Mouse (Mus musculus) intestine, embryonic 14.5 days (tissue): ENCODE data around the gene Dnmt3a. TPM values are rescaled to one million over a fixed set of nuclear protein-coding genes. Genes with fewer than 3 reads are reported as not detected.
A peak's percentile ranks its signal among the peaks of the same experiment; 100 is the strongest.

Experiments
- ATAC-seq: fragments of 200-750 bp; cut with Nextera tagmentation; replicated peaks from 2 replicates; pipeline ENCODE4 v1.8.0; 2017; ENCODE audit warnings: low read depth, moderate number of reproducible peaks, moderate TSS enrichment, moderate library complexity; ENCODE audit not compliant: low FRiP score, low TSS enrichment
- DNase-seq: peaks from one replicate; pipeline ENCODE4 v3.0.0-alpha.2; 2018; ENCODE audit warnings: low spot score
- H3K27ac ChIP-seq: fragments of 300-500 bp; sonication (generic); 2 replicates; pipeline ENCODE4 v1.5.1; 2014; ENCODE audit warnings: low read depth, mild to moderate bottlenecking, control low read depth
- H3K27me3 ChIP-seq: fragments of 300-500 bp; sonication (generic); replicated peaks from 2 replicates; pipeline ENCODE4 v1.6.1; 2014; ENCODE audit warnings: low read length, control low read depth; ENCODE audit not compliant: control insufficient read depth, insufficient read depth
- H3K36me3 ChIP-seq: fragments of 300-500 bp; sonication (generic); 2 replicates; pipeline ENCODE4 v1.6.1; 2014; ENCODE audit warnings: low read length, control low read depth; ENCODE audit not compliant: control insufficient read depth, insufficient read depth
- H3K4me1 ChIP-seq: fragments of 300-500 bp; sonication (generic); replicated peaks from 2 replicates; pipeline ENCODE4 v1.6.1; 2014; ENCODE audit warnings: low read length, control low read depth, mixed read lengths; ENCODE audit not compliant: control insufficient read depth, insufficient read depth
- H3K4me2 ChIP-seq: fragments of 300-500 bp; sonication (generic); 2 replicates; pipeline ENCODE4 v1.6.1; 2014; ENCODE audit warnings: low read length
- H3K4me3 ChIP-seq: fragments of 300-500 bp; sonication (generic); 2 replicates; pipeline ENCODE4 v1.5.1; 2014; ENCODE audit warnings: low read depth, low read length, control low read depth, mixed read lengths
- H3K9ac ChIP-seq: fragments of 300-500 bp; sonication (generic); 2 replicates; pipeline ENCODE4 v1.6.1; 2014; ENCODE audit warnings: mild to moderate bottlenecking, low read length
- H3K9me3 ChIP-seq: fragments of 300-500 bp; sonication (generic); 2 replicates; pipeline ENCODE4 v1.6.1; 2016; ENCODE audit warnings: low read length, control low read depth; ENCODE audit not compliant: control insufficient read depth
- WGBS: fragments of 180-500 bp; shearing (Covaris S2); extraction: QIAGEN DNeasy Blood & Tissue Kit; methylation state at CpG from one replicate; pipeline ENCODE4 v1.1.7; 2014; 5-methylcytosine and 5-hydroxymethylcytosine counted together
- polyA plus RNA-seq: library from polyadenylated mRNA; unstranded; fragments of >200 nt; fragmentation: Nextera tagmentation; extraction: Ambion mirVana; gene quantifications from 2 replicates; pipeline ENCODE4 v1.2.1, GENCODE M21; 2014

The Dnmt3a gene
- polyA plus RNA-seq, 1 experiment from 2014 or later, result 69.3 TPM

DNA sequence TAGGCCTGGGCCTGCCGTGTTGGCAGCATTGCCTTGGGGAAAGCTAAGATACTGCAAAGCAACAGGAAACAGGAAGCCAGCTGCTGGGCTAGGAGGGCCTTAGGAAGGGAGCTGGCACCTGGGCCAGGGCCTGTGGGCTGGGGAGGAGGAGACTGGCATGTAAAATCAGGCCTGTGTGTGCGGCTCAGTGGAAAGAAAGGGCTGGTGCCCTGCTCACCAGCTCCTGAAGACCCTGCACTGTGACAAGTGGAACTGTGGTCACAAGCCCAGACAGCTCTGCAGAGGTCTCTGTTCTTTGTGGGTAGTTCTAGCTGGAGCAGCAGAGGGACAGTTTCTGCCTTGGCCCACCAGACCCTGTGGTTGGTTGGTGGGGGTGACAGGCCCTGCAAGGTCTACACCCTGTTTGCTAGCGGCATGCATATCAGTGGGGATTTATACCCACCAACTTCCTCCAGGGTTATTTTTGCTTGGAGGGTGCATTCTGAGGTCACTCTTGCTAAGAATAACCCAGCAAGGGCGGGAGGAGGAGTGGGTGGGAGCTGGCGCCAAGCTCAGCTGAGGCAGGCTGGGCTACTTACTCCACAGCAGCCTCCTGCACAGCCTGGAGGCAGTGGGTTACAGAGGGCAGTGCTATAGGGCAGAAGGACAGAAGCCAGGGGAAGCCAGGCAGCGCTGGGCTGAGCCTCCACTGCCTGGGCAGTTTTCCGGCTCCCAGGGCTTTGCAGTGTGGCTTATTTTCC lies 50.1 kb downstream of the Dnmt3a start:
- Histone ChIP-seq H3K4me2 (no peak overlapping the region), H3K36me3 (peaks cover 66% of the 10 kb centered on the region), H3K4me3 (no peak overlapping the region), H3K9me3 (no peaks in the 10 kb centered on the region), H3K27ac (peak overlapping the region; percentile 75), H3K9ac (peak overlapping the region; percentile 20; the same call in 1 of the 2 replicates), H3K4me1 (peaks cover 35% of the 10 kb centered on the region), H3K27me3 (no peaks in the 10 kb centered on the region)
- ATAC-seq (peak; percentile 63), DNase-seq (no peak)
- WGBS, result 37% methylated on average over 7 of the region's 7 CpGs

DNA sequence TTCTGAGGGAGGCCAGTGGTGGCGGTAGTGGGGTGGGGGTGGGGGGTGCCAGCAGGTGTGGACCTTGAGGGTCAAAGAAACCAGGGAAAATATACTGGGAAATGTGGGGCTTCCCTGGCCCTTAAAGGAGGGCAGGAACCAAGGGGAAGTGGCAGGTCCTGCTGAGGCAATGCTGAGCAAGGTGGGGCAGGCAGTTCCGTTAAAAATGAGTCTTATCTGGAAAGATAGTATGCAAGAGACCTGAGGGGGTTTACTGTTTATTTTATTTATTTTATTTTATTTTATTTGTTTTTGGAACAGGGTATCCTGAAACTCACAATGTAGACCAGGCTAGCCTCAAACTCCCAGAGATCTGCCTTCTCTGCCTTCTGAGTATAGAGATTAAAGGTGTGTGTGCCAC lies 50.9 kb downstream of the Dnmt3a start:
- H3K9ac ChIP-seq, result no peak overlapping the region
- no peaks in the 10 kb centered on the region for H3K27me3 ChIP-seq
- no peak for ATAC-seq
- H3K4me3 ChIP-seq, result no peak overlapping the region
- H3K36me3 ChIP-seq, result peaks cover 64% of the 10 kb centered on the region
- no peak overlapping the region for H3K4me2 ChIP-seq
- 0 out of 2 replicates have a peak overlapping the region, but pooled peaks have one; percentile 75 for H3K27ac ChIP-seq
- WGBS, result 83% methylated on average over 2 of the region's 2 CpGs
- H3K9me3 ChIP-seq, result no peaks in the 10 kb centered on the region
- peaks cover 35% of the 10 kb centered on the region for H3K4me1 ChIP-seq
- DNase-seq, result no peak

DNA sequence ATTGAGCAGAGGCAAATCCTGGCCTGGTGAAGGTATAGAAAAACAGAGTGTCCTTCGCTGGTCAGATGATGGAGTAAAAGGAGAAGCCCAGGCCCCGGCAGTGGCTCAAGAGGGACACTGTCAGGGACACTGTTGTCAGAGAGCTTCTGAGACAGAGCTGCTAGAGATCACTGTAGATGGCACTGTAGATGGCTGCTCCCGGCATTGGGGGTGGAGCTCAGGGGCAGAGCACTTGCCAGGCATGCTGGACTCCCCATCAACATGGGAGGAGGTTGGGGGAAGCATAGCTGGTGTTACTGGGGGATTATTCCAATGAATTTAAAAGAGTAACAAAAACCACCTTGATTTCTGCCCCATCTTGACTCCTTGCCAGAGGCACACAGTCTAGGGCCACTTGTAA lies 51.4 kb downstream of the Dnmt3a start:
- Histone ChIP-seq H3K9ac (no peak overlapping the region), H3K4me2 (no peak overlapping the region), H3K4me1 (peaks cover 35% of the 10 kb centered on the region), H3K36me3 (peaks cover 64% of the 10 kb centered on the region), H3K27ac (no peak overlapping the region), H3K4me3 (no peak overlapping the region), H3K9me3 (no peaks in the 10 kb centered on the region), H3K27me3 (no peaks in the 10 kb centered on the region)
- DNase-seq (no peak), ATAC-seq (no peak)
- 75% methylated on average over 3 of the region's 3 CpGs for WGBS

DNA sequence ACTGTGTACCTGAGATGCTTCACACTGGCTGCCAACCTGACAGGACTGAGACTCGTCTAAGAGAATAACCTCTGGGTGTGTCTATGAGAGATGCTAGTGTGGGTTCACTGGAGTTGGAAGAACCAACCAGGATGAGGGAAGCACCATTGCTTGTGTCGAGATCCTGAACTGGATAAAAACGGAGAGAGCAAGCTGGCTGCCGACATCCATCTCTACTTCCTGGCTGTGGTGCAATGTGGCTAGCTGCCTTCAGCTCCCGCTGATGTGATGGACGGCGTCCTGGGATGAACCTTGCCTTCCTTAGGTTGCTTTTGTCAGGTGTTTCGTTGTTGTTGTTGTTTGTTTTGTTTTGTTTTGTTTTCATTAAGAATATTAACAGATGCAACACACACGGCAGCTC lies 52.0 kb downstream of the Dnmt3a start:
- Histone ChIP-seq H3K27ac (no peak overlapping the region), H3K27me3 (no peaks in the 10 kb centered on the region), H3K36me3 (peaks cover 62% of the 10 kb centered on the region), H3K4me1 (peaks cover 35% of the 10 kb centered on the region), H3K4me2 (no peak overlapping the region), H3K9me3 (no peaks in the 10 kb centered on the region), H3K9ac (no peak overlapping the region), H3K4me3 (no peak overlapping the region)
- no peak for DNase-seq
- WGBS, result 75% methylated on average over 9 of the region's 9 CpGs
- ATAC-seq, result no peak

DNA sequence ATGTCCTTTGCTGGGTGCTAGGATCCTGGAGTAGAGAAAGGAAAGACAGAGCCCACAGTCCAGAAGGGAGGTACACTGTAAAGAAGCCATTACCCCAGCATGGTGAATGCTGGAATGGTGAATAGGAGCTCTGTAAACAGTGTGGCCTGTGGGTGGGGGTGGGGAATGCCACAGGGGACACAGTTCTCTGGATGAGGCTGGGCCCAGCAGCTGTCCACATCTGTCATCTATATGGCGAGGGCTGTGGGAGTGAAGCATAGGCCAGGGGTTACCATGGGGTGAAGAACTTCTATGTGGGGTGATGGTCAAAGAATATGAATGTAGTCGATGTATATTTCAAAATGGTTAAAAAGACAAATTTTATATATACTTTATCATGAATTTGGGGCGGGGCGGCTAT lies 52.9 kb downstream of the Dnmt3a start:
- Histone ChIP-seq H3K9me3 (no peaks in the 10 kb centered on the region), H3K4me1 (peaks cover 35% of the 10 kb centered on the region), H3K27ac (no peak overlapping the region), H3K4me2 (no peak overlapping the region), H3K4me3 (no peak overlapping the region), H3K27me3 (no peaks in the 10 kb centered on the region), H3K36me3 (peaks cover 65% of the 10 kb centered on the region), H3K9ac (no peak overlapping the region)
- DNase-seq (no peak), ATAC-seq (no peak)
- WGBS, result 85% methylated on average over 4 of the region's 4 CpGs

DNA sequence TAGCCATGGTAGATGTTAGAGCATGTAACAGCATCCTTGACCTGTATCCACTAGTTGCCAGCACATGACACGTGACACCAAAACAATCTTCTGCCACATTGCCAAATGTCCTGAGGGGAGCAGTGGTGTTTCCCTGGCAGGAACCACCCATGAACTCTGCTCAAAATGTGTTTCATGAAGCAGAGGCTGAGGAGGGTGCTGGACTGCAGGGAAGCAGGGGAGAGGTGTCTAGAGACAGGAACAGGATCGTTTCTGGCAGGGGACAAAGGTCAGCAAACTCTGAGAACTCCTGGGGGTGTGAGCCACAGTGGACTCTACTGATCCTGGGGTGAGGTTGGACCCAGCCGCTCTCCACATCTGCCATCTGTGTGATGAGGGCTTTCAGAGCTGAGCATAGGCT lies 53.7 kb downstream of the Dnmt3a start:
- no peak overlapping the region for H3K27ac ChIP-seq
- no peaks in the 10 kb centered on the region for H3K27me3 ChIP-seq
- H3K4me3 ChIP-seq, result no peak overlapping the region
- no peak overlapping the region for H3K9ac ChIP-seq
- H3K4me2 ChIP-seq, result no peak overlapping the region
- DNase-seq (no peak), ATAC-seq (no peak)
- H3K4me1 ChIP-seq, result peaks cover 35% of the 10 kb centered on the region
- WGBS, result 59% methylated on average over 3 of the region's 3 CpGs
- peaks cover 64% of the 10 kb centered on the region for H3K36me3 ChIP-seq
- H3K9me3 ChIP-seq, result no peaks in the 10 kb centered on the region

DNA sequence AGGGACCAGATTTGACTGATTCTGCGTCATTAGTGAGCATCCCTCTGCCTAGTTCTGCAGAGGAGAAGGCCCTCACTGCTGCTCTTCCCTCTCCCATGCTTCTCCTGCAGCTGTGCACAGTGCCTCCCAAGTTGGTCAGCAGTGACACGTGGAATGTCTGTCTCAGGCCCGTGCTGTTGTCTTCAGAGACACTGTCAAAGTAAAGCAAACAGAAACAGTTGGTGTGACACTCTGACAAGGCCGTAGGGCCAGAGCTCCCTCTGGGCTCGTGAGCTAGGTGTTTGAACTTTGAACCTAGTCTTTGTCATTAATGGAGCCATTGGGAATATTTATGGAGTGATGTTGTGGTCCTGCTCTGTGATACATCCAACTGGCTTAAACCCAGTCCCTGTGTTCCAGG lies 54.2 kb downstream of the Dnmt3a start:
- peaks cover 61% of the 10 kb centered on the region for H3K36me3 ChIP-seq
- no peak overlapping the region for H3K4me3 ChIP-seq
- WGBS, result 43% methylated on average over 5 of the region's 5 CpGs
- H3K27me3 ChIP-seq, result no peaks in the 10 kb centered on the region
- H3K27ac ChIP-seq, result no peak overlapping the region
- no peak overlapping the region for H3K4me2 ChIP-seq
- no peaks in the 10 kb centered on the region for H3K9me3 ChIP-seq
- ATAC-seq (no peak), DNase-seq (no peak)
- no peak overlapping the region for H3K9ac ChIP-seq
- peaks cover 31% of the 10 kb centered on the region for H3K4me1 ChIP-seq

DNA sequence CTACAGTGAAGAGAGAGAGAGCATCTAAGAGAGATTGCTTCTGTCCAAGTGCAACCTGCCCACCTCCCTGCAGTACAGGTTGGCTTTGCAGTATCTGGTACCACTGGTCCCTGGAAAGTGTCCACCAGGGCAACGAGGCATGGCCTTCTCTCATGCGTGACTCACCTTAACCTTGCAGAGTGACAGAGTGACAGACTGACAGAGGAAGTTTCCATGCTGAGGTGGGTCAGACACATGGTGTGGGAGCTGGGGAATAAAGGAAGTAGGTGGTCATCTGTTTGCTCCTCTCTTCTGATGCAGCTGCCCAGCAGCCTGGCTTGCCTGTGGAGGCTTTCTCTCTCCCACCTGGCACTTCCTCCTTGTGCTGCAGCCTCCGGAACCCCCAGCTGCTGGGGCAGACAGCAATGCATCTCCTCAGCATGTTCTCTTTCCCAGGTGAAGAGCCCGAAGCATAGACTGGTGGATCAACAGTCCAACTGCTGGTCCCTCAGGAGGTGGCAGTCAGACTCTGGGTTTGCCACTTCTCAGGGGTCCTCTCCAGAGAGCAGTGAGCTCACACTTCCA lies 55.9 kb downstream of the Dnmt3a start:
- no peak overlapping the region for H3K4me3 ChIP-seq
- peaks cover 22% of the 10 kb centered on the region for H3K4me1 ChIP-seq
- H3K9me3 ChIP-seq, result no peaks in the 10 kb centered on the region
- 82% methylated on average over 4 of the region's 4 CpGs for WGBS
- DNase-seq (no peak), ATAC-seq (no peak)
- peaks cover 70% of the 10 kb centered on the region for H3K36me3 ChIP-seq
- no peak overlapping the region for H3K27ac ChIP-seq
- no peak overlapping the region for H3K9ac ChIP-seq
- H3K4me2 ChIP-seq, result no peak overlapping the region
- H3K27me3 ChIP-seq, result no peaks in the 10 kb centered on the region

DNA sequence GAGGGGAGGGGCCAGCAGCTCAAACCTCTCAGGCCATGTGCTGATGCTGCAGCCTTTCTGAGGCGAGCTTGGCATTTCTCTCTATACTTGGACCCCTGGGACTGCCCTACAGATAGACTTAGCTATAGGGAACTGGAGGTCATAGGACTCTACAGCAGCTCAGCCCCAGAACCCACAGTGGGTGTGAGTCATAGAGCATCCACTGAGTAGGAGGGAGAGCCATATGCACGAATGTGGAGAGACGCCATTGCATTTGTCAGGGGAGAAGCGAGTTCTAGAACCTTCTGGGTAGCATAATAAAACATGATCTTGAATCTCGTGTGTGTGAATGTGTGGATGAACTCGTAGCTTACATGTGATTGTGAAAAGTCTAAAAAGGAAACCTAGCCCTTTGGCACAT lies 56.4 kb downstream of the Dnmt3a start:
- H3K27me3 ChIP-seq, result no peaks in the 10 kb centered on the region
- peaks cover 68% of the 10 kb centered on the region for H3K36me3 ChIP-seq
- WGBS, result 83% methylated on average over 6 of the region's 6 CpGs
- DNase-seq (no peak), ATAC-seq (no peak)
- no peak overlapping the region for H3K4me3 ChIP-seq
- no peak overlapping the region for H3K27ac ChIP-seq
- H3K9me3 ChIP-seq, result no peaks in the 10 kb centered on the region
- H3K4me1 ChIP-seq, result peaks cover 20% of the 10 kb centered on the region
- H3K9ac ChIP-seq, result no peak overlapping the region
- H3K4me2 ChIP-seq, result no peak overlapping the region
